Mouse (Mus musculus): ENCODE measurements around the gene Sema5a.
"Not testable (repeated sequence)": the region's sequence is repeated elsewhere in the genome, so short reads cannot be mapped to it uniquely, and the experiment has no call there.

The Sema5a gene

GRCm38 (mm10) chr15:32244344-32244955 lies at the start of gene Sema5a:
Gene Sema5a, plus strand, starts transcription at chr15:32244810.
- DNase-seq (ENCODE audit: extremely low read depth, low read depth) = no peak

GRCm38 (mm10) chr15:32198076-32198475 lies 46.5 kb upstream of the Sema5a start:
- DNase-seq (ENCODE audit: extremely low read depth, low read depth) = no peak

- no peak for DNase-seq (ENCODE audit: extremely low read depth, low read depth)
Observed at GRCm38 (mm10) chr15:32198561-32198960, 46.0 kb upstream of the Sema5a start.

- no peak for DNase-seq (ENCODE audit: extremely low read depth, low read depth)
Observed at GRCm38 (mm10) chr15:32203242-32203641, 41.4 kb upstream of the Sema5a start.

DNA sequence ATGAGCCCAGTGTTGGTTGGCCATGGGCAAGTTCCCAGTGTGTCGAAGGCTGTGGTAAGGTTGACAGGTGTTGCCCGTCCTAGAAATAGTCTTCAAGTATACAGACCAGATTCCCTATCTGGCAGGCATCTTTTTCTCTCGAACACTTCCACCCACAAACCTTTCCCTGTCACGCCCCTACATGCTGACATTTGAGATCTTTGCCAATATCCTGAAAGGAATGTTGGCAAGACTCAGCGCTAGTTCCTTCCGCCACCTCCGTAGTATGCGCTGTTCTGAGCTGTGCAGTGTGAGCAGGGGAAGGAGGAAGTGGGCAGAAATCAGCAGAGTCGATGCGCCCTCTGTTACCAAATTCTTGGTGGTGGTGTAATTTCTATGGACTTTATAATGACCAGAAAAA lies 39.7 kb upstream of the Sema5a start:
- no peak for DNase-seq (ENCODE audit: extremely low read depth, low read depth)

GRCm38 (mm10) chr15:32214687-32215086 lies 29.9 kb upstream of the Sema5a start:
- DNase-seq (ENCODE audit: extremely low read depth, low read depth) = not testable (repeated sequence)

DNA sequence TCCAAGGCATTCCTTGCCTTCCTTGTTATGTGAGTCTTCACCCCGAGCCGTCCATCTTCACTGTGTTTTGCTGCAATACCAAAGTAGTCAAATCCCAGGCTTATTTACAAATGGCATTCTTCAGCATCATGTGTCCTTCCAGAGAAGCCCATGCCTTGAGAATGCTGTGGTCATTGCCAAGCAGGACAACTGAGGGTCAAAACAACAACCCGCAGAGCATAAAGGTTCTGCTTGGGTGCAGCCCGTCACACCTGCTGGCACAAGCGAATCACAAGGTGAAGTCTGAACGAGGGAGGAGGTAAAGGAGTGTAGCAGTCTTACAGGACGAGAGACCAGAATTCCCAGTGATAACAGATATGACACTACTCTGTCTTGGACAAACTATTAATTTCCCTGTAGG lies 21.6 kb upstream of the Sema5a start:
- DNase-seq (ENCODE audit: extremely low read depth, low read depth) = no peak

- no peak for DNase-seq (ENCODE audit: extremely low read depth, low read depth)
Observed at GRCm38 (mm10) chr15:32225394-32225793, 19.2 kb upstream of the Sema5a start.

GRCm38 (mm10) chr15:32226381-32226780 lies 18.2 kb upstream of the Sema5a start:
- DNase-seq (ENCODE audit: extremely low read depth, low read depth) = no peak

GRCm38 (mm10) chr15:32226888-32227395 lies 17.7 kb upstream of the Sema5a start:
- DNase-seq (ENCODE audit: extremely low read depth, low read depth) = no peak

DNA sequence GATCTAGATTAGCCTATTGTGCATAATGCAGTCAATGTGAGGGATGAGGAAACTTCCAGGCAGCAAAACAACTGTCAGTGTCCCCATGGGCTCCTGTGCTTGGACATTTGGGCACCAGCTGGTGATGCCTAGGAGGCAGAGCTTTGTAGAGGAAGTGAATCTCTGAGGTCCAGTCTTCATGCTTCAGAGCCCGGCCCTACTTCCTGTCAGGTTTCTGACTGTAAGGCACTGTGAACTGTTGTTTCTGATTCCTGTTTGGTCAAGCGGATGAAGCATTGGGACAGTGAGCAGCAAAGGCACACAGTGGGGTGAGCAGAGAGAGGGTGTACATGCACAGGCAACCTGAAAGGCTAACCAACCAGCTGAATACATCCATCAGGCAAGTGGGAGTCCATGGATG lies 14.5 kb upstream of the Sema5a start:
- no peak for DNase-seq (ENCODE audit: extremely low read depth, low read depth)

GRCm38 (mm10) chr15:32232189-32232588 lies 12.4 kb upstream of the Sema5a start:
- DNase-seq (ENCODE audit: extremely low read depth, low read depth) = no peak

- not testable (repeated sequence) for DNase-seq (ENCODE audit: extremely low read depth, low read depth)
Observed at GRCm38 (mm10) chr15:32232666-32233141, 11.9 kb upstream of the Sema5a start.

DNA sequence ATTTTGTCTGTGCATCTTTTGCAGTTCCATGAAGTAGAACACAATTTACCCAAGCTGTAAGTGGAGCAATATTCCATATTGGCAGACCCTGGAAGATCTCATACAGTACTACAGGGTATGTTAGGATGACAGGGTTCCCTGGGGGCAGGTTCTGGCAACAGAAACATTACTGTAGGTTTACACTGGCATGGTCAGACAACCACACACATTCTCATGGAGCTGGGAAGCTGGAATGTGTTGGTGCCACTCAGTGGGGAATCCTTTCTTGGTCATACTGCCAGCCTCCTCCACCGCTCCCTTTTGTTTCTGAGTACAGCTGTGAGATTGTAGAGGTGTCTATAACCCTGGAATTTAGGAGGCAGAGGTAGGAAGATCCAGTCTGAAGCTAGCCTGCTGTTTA lies 11.2 kb upstream of the Sema5a start:
- no peak for DNase-seq (ENCODE audit: extremely low read depth, low read depth)

- DNase-seq (ENCODE audit: extremely low read depth, low read depth) = no peak
Observed at GRCm38 (mm10) chr15:32239099-32239498, 5.5 kb upstream of the Sema5a start.

GRCm38 (mm10) chr15:32240159-32240558 lies 4.5 kb upstream of the Sema5a start:
- no peak for DNase-seq (ENCODE audit: extremely low read depth, low read depth)

DNA sequence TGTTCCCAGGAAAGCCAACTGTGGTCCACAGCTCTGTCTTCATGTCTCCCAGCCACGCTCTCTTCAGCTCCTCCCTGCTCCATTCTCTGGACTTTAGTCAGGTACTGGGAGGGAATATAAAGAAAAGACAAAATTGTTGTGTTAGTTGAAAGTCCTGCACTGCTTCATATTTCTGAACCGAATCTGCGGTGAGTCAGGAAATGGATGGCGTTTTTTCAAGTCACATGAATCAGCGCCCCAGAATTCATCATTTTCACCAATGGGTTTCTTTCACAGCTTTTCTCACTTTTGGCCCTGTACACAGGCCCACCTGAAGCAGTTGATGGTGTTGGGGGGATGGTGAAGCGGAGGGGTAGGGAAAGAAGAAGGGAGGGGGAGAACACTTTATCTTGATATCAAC lies 2.9 kb upstream of the Sema5a start:
- no peak for DNase-seq (ENCODE audit: extremely low read depth, low read depth)

- no peak for DNase-seq (ENCODE audit: extremely low read depth, low read depth)
Observed at GRCm38 (mm10) chr15:32243096-32243785, 1.4 kb upstream of the Sema5a start.

- no peak for DNase-seq (ENCODE audit: extremely low read depth, low read depth)
Observed at GRCm38 (mm10) chr15:32243824-32244223, 786 bp upstream of the Sema5a start.

- no peak for DNase-seq (ENCODE audit: extremely low read depth, low read depth)
Observed at GRCm38 (mm10) chr15:32244956-32245836, 586 bp downstream of the Sema5a start.

GRCm38 (mm10) chr15:32245837-32246670 lies 1.4 kb downstream of the Sema5a start:
- no peak for DNase-seq (ENCODE audit: extremely low read depth, low read depth)

Measured in MEL-GATA-1-ER (cell line).